Mouse (Mus musculus) kidney, embryonic 15.5 days (tissue): Measurements from ENCODE around the gene Xlr5a. TPM values are rescaled to one million over a fixed set of nuclear protein-coding genes. Genes with fewer than 3 reads are reported as not detected.
A peak's percentile ranks its signal among the peaks of the same experiment; 100 is the strongest.
"Not testable (repeated sequence)": the region's sequence is repeated elsewhere in the genome, so short reads cannot be mapped to it uniquely, and the experiment has no call there.

Experiments
- ATAC-seq: fragments of 200-750 bp; cut with Nextera tagmentation; replicated peaks from 2 replicates; pipeline ENCODE4 v1.8.0; 2017; ENCODE audit warnings: moderate TSS enrichment; ENCODE audit not compliant: low FRiP score
- H3K27ac ChIP-seq: fragments of 300-500 bp; sonication (generic); 2 replicates; pipeline ENCODE4 v1.5.1; 2015; ENCODE audit warnings: mild to moderate bottlenecking, inconsistent platforms
- H3K27me3 ChIP-seq: fragments of 300-500 bp; sonication (generic); 2 replicates; pipeline ENCODE4 v1.6.1; 2015; ENCODE audit warnings: inconsistent platforms
- H3K36me3 ChIP-seq: fragments of 300-500 bp; sonication (generic); 2 replicates; pipeline ENCODE4 v1.6.1; 2015; ENCODE audit warnings: inconsistent platforms
- H3K4me1 ChIP-seq: fragments of 300-500 bp; sonication (generic); 2 replicates; pipeline ENCODE4 v1.6.1; 2015; ENCODE audit warnings: inconsistent platforms
- H3K4me2 ChIP-seq: fragments of 300-500 bp; sonication (generic); 2 replicates; pipeline ENCODE4 v1.6.1; 2015; ENCODE audit warnings: moderate library complexity, mild to moderate bottlenecking, inconsistent platforms
- H3K4me3 ChIP-seq: fragments of 300-500 bp; sonication (generic); replicated peaks from 2 replicates; pipeline ENCODE4 v1.5.1; 2015; ENCODE audit warnings: mild to moderate bottlenecking, inconsistent platforms
- H3K9ac ChIP-seq: fragments of 300-500 bp; sonication (generic); 2 replicates; pipeline ENCODE4 v1.6.1; 2015; ENCODE audit warnings: mild to moderate bottlenecking, inconsistent platforms
- H3K9me3 ChIP-seq: fragments of 300-500 bp; sonication (generic); replicated peaks from 2 replicates; pipeline ENCODE4 v1.6.1; 2016; ENCODE audit warnings: inconsistent platforms
- WGBS: fragments of 180-500 bp; shearing (Covaris S2); methylation state at CpG from one replicate; pipeline ENCODE4 v1.1.7; 2015; ENCODE audit warnings: mixed read lengths; 5-methylcytosine and 5-hydroxymethylcytosine counted together
- polyA plus RNA-seq: library from polyadenylated mRNA; unstranded; fragments of >200 nt; fragmentation: Nextera tagmentation; extraction: Ambion mirVana; gene quantifications from 2 replicates; pipeline ENCODE4 v1.2.1, GENCODE M21; 2015

Gene Xlr5a
- polyA plus RNA-seq, 1 experiment from 2014 or later: not detected

DNA sequence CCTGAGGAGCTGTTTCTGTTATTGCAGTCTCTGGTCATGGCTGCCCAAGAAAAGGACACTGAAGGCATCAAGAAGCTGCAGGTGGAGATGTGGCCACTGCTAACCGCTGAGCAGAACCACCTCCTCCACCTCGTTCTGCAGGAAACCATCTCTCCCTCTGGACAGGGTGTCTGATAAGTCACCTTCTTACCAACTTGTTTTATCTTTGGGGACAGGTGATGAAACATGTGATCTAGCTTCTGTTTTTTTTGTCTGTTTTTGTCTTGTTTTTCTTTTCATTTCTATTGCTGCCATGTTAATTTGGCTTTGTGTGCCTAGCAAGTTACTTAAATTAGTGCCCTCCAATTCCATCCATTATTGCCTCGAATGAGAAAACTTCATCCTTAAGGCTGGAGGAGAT, 63.5 kb downstream of the Xlr5a start:
- 40% methylated on average over 3 of the region's 3 CpGs for WGBS
- peaks cover 25% of the 10 kb centered on the region for H3K27me3 ChIP-seq
- H3K36me3 ChIP-seq: no peaks in the 10 kb centered on the region
- no peak overlapping the region for H3K27ac ChIP-seq
- H3K4me1 ChIP-seq: 0 out of 2 replicates have a peak, but pooled peaks cover 5% of the 10 kb centered on the region
- no peaks in the 10 kb centered on the region for H3K9me3 ChIP-seq
- peak overlapping the region; percentile 51 for H3K9ac ChIP-seq
- H3K4me3 ChIP-seq: peak overlapping the region; percentile 65
- ATAC-seq: no peak
- H3K4me2 ChIP-seq: peak overlapping the region; percentile 82

DNA sequence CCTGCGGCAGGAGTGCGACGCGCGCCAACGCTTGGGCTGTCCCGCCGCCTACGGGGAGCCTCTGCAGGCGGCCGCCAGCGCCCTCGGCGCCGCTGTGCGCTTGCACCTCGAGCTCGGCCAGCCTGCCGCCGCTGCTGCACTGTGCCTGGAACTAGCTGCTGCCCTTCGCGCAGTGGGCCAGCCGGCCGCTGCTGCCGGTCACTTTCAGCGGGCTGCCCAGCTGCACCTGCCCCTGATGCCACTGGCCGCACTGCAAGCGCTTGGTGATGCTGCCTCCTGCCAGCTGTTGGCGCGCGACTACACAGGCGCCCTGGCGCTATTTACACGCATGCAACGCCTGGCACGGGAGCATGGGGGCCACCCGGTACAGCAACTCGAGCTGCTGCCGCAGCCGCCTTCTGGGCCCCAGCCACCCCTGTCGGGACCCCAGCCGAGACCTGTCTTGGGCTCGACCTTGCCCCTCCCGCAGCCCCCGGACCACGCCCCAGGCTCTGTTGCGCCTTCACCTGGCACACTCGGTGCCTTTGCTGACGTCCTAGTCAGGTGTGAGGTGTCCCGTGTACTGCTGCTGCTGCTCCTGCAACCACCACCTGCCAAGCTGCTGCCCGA, 64.1 kb downstream of the Xlr5a start:
- peak overlapping the region; percentile 82 for H3K4me2 ChIP-seq
- no peaks in the 10 kb centered on the region for H3K36me3 ChIP-seq
- ATAC-seq: peak; percentile 73
- H3K27me3 ChIP-seq: peaks cover 25% of the 10 kb centered on the region
- peak overlapping the region; percentile 65 for H3K4me3 ChIP-seq
- peak overlapping the region; percentile 87 for H3K27ac ChIP-seq
- no peaks in the 10 kb centered on the region for H3K9me3 ChIP-seq
- H3K4me1 ChIP-seq: 0 out of 2 replicates have a peak, but pooled peaks cover 5% of the 10 kb centered on the region
- H3K9ac ChIP-seq: peak overlapping the region; percentile 51
- WGBS: 18% methylated on average over 51 of the region's 51 CpGs

- H3K4me3 ChIP-seq: peak within 1 kb of the TSS; percentile 65
Measured at GRCm38 (mm10) chrX:73227914-73228605, 64.7 kb downstream of the Xlr5a start, which contains the start of gene F8a. Gene F8a (plus strand): TSS chrX:73228291.

DNA sequence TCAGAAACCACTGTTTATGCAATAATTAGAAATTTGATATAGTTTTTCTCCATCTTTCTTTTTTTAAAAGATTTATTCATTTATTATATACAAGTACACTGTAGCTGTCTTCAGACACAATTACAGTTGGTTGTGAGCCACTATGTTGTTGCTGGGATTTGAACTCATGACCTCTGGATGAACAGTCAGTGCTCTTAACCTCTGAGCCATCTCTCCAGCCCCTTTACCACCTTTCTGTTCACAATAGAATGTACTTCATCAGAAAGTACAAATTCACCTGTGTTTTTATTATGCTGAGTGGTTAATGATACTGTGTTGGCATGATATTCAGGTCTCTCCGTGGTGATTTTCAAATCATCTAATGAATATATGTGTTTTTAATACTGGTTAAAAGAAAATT, 67.4 kb downstream of the Xlr5a start:
- Histone ChIP-seq H3K36me3 (no peaks in the 10 kb centered on the region), H3K9ac (no peak overlapping the region), H3K4me2 (no peak overlapping the region), H3K4me1 (0 out of 2 replicates have a peak, but pooled peaks cover 5% of the 10 kb centered on the region), H3K27me3 (peaks cover 21% of the 10 kb centered on the region), H3K4me3 (no peak overlapping the region), H3K27ac (no peak overlapping the region), H3K9me3 (no peaks in the 10 kb centered on the region)
- ATAC-seq: no peak
- 61% methylated on average over 1 of the region's 1 CpGs for WGBS

More at GRCm38 (mm10) chrX:73227914-73228605, 64.7 kb downstream of the Xlr5a start, which contains the start of gene F8a:
- Histone ChIP-seq H3K27me3 (peaks cover 25% of the 10 kb centered on the region), H3K36me3 (no peaks in the 10 kb centered on the region), H3K9ac (peak within 1 kb of the TSS; percentile 51), H3K27ac (peak within 1 kb of the TSS; percentile 87), H3K9me3 (no peaks in the 10 kb centered on the region), H3K4me2 (peak within 1 kb of the TSS; percentile 82), H3K4me1 (0 out of 2 replicates have a peak, but pooled peaks cover 5% of the 10 kb centered on the region)
- 17% methylated on average over 37 of the region's 39 CpGs for WGBS
- peak; percentile 97 for ATAC-seq

DNA sequence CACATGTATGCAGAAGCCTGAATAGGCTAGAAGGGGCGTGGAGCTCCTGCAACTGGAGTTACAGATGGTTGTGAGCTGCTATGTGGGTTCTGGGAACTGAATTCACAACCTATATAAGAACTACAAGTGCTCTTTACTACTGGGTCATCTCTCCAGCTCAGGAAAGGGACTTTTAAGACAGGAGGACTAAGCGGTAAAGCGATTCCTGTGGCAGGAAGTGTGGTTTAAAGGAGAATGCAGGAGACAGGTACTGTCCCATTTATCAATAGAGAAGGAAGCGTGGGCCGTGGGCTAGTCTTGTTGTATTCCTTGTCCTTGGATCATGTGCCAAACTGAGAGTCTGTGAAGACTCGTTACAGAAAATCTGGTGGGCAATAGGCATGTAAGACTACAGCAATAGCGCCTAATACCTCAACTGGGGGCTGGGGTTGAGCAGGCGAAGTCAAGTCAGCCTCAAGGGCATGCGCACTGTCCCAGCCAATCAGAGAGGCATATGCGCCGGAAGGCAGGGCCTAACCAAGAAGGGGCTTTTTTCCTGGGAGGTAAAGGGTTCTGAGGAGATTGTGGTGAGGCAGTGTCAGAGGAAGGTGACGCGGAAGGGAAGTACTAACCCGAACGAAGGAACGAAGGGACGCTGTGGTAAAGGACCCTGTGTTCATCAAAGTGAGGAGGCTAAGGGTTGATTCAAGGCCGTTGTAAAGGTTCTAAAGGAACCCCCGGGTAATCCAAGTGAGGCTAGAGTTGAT, 78.8 kb downstream of the Xlr5a start, which contains the start of gene Xlr4b:
Gene Xlr4b, plus strand, starts transcription at position 515 of the 746 bp plus-strand sequence.
- not testable (repeated sequence) for ATAC-seq

DNA sequence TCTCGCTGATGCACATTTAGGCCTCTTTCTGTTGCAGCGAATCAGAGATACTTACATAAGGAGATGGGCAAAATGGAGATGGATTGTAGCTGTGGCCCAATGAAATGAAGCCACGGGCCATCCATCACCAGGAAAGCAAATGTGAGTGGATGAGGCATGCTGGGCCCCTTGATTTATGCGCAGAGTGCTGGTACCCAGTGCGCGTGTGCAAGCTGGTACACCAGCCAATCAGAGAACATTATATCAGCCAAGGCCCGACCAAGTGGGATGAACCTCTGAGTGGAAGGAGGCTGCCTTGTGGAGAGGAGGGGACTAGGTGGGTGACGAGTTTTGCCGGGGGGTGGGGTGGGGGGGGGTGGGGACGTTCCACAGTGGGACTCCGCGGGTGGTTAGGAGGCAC, 100.8 kb downstream of the Xlr5a start, which contains the start of gene Xlr3b:
Gene Xlr3b, plus strand, starts transcription at position 274 of the 400 bp plus-strand sequence.
- not testable (repeated sequence) for H3K9ac ChIP-seq, H3K36me3 ChIP-seq, H3K4me3 ChIP-seq, H3K27ac ChIP-seq, H3K4me1 ChIP-seq, H3K9me3 ChIP-seq, H3K27me3 ChIP-seq, H3K4me2 ChIP-seq
- 0 out of 2 replicates have a peak, but pooled peaks have one; percentile 25 for ATAC-seq
- WGBS: 81% methylated on average over 12 of the region's 12 CpGs

More for the DNA sequence above, 78.8 kb downstream of the Xlr5a start, which contains the start of gene Xlr4b:
- H3K4me2 ChIP-seq, H3K9ac ChIP-seq, H3K9me3 ChIP-seq, H3K4me1 ChIP-seq, H3K4me3 ChIP-seq, H3K27me3 ChIP-seq, H3K36me3 ChIP-seq, H3K27ac ChIP-seq: not testable (repeated sequence)
- 80% methylated on average over 19 of the region's 19 CpGs for WGBS

DNA sequence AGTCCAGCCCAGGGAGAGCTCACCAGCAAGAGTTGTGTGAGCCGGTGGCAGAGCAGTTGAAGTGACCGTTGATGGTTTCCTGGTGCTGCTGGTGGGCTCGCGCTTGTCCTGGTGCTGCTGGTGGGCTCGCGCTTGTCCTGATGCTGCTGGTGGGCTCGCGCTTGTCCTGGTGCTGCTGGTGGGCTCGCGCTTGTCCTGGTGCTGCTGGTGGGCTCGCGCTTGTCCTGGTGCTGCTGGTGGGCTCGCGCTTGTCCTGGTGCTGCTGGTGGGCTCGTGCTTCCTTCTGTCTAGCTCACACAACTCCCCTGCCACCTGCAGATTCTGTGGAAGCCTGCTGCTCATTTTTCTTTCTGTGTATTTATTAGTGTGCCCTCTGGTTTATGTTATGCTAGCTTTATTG, 115.9 kb downstream of the Xlr5a start, which contains the start of gene Spin2d:
Gene Spin2d, minus strand, starts transcription at position 101 of the 400 bp plus-strand sequence.
- not testable (repeated sequence) for H3K36me3 ChIP-seq, H3K4me1 ChIP-seq, H3K9ac ChIP-seq, H3K27ac ChIP-seq, ATAC-seq, H3K4me3 ChIP-seq, H3K4me2 ChIP-seq, H3K27me3 ChIP-seq, H3K9me3 ChIP-seq
- 82% methylated on average over 10 of the region's 15 CpGs for WGBS

GRCm38 (mm10) chrX:73149350-73149749, 143.4 kb downstream of the Xlr5a start, which contains the start of gene DXBay18:
Gene DXBay18 (minus strand): TSS chrX:73149450.
- H3K9ac ChIP-seq, H3K27ac ChIP-seq, ATAC-seq, H3K4me3 ChIP-seq, H3K9me3 ChIP-seq, H3K4me2 ChIP-seq, H3K36me3 ChIP-seq, H3K4me1 ChIP-seq, H3K27me3 ChIP-seq: not testable (repeated sequence)
- WGBS: no CpG with 5 or more reads among the region's 7 CpGs

DNA sequence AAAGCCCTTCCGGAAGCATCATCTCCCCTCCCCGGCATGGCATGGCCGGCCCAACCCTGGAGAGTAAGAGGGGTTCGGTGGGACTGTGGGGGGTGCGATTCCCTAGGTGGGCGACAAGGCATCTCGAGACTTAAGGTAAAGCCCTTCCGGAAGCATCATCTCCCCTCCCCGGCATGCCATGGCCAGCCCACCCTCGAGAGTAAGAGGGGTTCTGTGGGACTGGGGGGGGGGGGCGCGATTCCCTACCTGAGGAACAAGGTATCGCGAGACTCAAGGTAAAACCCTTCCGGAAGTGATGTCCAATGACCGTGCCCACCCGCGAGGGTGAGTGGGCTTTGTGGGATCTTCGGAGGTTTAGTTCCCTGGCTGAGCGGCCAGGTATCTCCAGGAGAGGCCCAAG, 144.3 kb downstream of the Xlr5a start, which contains the start of gene Xlr5b:
Gene Xlr5b, plus strand, starts transcription at position 301 of the 400 bp plus-strand sequence.
- H3K4me3 ChIP-seq, H3K4me2 ChIP-seq, H3K9ac ChIP-seq, ATAC-seq, H3K9me3 ChIP-seq, H3K4me1 ChIP-seq, H3K36me3 ChIP-seq, H3K27me3 ChIP-seq, H3K27ac ChIP-seq: not testable (repeated sequence)
- WGBS: no CpG with 5 or more reads among the region's 20 CpGs

GRCm38 (mm10) chrX:73143218-73143618, 149.6 kb downstream of the Xlr5a start:
- not testable (repeated sequence) for H3K9me3 ChIP-seq, ATAC-seq, H3K36me3 ChIP-seq, H3K27ac ChIP-seq, H3K4me2 ChIP-seq, H3K4me3 ChIP-seq, H3K4me1 ChIP-seq, H3K27me3 ChIP-seq, H3K9ac ChIP-seq
- no CpG with 5 or more reads among the region's 7 CpGs for WGBS

- not testable (repeated sequence) for H3K9me3 ChIP-seq, H3K4me2 ChIP-seq, H3K27ac ChIP-seq, H3K4me3 ChIP-seq, H3K4me1 ChIP-seq, H3K36me3 ChIP-seq, ATAC-seq, H3K27me3 ChIP-seq, H3K9ac ChIP-seq
- no CpG with 5 or more reads among the region's 12 CpGs for WGBS
Measured at GRCm38 (mm10) chrX:73122859-73123829, 169.6 kb downstream of the Xlr5a start.
